Mouse (Mus musculus): ENCODE results near the gene Chrna9.

GRCm38 (mm10) chr5:65999106-65999505, 64.4 kb downstream of the Chrna9 start:
- TF ChIP-seq CTCF (IDR thresholded peaks at IDR 0.05; ENCODE audit: insufficient read depth, low read length) (no peak), POLR2A (IDR thresholded peaks at IDR 0.05; ENCODE audit: borderline replicate concordance, extremely low read depth, low read depth, low read length) (no peak)
